Mouse (Mus musculus): Measurements from ENCODE around the gene Slc22a12.

Gene Slc22a12

GRCm38 (mm10) chr19:6494032-6494431 lies 48.8 kb downstream of the Slc22a12 start:
- in situ Hi-C loops (cut with MboI) = loop anchor here (10.0 kb wide), 1 partner anchor 91 kb away; no protein-coding TSS in a partner anchor

DNA sequence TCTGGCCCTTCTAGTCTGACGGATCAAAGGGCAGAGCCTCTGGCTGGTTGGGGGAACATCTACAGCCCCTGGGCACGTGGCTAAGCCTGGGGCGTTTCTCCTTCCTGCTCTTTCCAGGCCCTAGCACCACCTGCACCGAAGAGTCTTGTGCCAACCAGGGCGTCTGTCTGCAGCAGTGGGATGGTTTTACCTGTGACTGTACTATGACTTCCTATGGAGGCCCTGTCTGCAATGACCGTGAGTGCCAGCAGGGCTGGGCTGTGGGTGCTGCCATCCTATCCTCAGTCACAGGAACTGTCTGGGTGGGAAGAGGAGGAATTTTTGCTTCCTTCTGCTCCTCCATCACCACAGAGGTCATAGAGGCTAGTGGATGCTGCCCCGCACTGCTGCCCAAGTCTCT lies 49.6 kb downstream of the Slc22a12 start:
- in situ Hi-C loops (cut with MboI) = loop anchor here (10.0 kb wide), 1 partner anchor 92 kb away; no protein-coding TSS in a partner anchor

GRCm38 (mm10) chr19:6492124-6492523 lies 50.7 kb downstream of the Slc22a12 start:
- in situ Hi-C loops (cut with MboI) = loop anchor here (10.0 kb wide), 1 partner anchor 93 kb away; no protein-coding TSS in a partner anchor

DNA sequence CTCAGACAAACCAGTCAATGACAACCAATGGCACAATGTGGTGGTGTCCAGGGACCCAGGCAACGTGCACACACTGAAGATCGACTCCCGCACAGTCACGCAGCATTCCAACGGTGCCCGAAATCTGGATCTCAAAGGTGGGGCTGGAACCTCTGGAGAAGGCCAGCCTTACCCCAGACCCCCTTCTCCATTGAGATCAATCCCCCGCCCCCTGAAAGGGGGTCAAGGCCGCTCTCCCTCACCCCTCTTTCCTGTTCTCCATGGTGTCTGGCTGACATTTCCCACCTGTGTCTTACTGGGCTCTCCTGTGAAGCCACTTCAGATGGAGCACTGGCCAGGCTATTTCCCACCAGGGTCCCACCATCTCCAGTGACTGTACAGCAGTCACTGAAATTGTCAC lies 51.3 kb downstream of the Slc22a12 start:
- in situ Hi-C loops (cut with MboI) = loop anchor here (10.0 kb wide), 1 partner anchor 93 kb away; no protein-coding TSS in a partner anchor

DNA sequence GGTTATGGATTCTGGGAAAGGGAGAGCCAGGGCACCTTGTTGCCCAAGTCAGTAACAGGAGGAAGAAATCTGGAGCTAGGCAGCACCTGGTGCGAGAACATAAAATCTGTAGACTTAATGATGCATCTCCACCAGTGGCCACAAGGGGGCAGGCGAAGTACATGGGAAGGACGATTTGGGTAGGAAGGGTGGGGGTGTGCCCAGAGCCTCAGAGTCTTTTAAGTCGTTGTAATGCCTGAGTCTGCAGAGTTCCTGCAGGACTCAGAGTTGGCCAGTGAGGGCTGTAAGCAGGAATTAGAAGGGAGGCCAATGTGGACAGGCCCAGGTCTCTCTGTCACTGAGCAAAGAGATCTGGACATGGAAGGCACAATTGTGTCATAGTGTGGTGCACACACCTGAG lies 53.8 kb downstream of the Slc22a12 start:
- in situ Hi-C loops (cut with MboI) = no loop called here
